ENCODE assay signal across 28 mouse cellular contexts in the genomic region with DNA sequence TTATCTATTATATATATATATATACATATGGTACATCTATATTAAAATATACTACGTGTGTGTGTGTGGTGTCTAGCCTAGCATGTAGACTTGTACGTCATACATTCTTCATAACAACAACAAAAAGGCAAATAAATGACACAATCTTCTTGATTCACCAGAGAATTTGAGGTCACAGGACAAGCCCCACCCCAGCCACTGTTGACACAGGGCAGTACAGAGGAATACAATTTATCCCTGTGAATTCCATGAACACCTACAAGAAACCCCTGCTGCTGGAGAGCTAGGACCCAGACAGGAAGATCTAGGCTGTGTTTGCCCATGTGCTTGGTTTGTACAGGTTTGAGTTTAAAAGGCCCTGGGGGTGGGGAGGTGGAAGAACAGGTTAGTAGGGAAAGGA. TPM values are rescaled to one million over a fixed set of nuclear protein-coding genes. Genes with fewer than 3 reads are reported as not detected.
DNase-seq lines count a peak whose midpoint lies in the region; ATAC-seq and TF ChIP-seq lines count a peak whose summit lies in the region.
"Had no signal": no experiment of that assay in that cellular context is flagged by ENCODE, and none has a peak within 500 bp of the region (broad histone marks: within the 10 kb centered on the region; RNA-seq: fewer than 3 reads in every experiment).

No protein-coding gene starts in this region.

- 77% methylated on average over 2 of the region's 2 CpGs for WGBS in heart, adult 2 months
- WGBS in liver, postnatal 0 days (ENCODE audit: insufficient replicate concordance): 74% methylated on average over 2 of the region's 2 CpGs
- WGBS in liver, embryonic 12.5 days (ENCODE audit: insufficient replicate concordance): 72% methylated on average over 2 of the region's 2 CpGs
- 60% methylated on average over 2 of the region's 2 CpGs for WGBS in stomach, postnatal 0 days

- no peak overlapping the region for H3K4me2 ChIP-seq in liver, postnatal 0 days (ENCODE audit: low read depth, low read length)
- no peak overlapping the region for H3K4me2 ChIP-seq in liver, embryonic 12.5 days
- no peak overlapping the region for H3K4me2 ChIP-seq in stomach, postnatal 0 days (replicated peaks; ENCODE audit: low read depth)
- H3K4me2 ChIP-seq: embryonic facial prominence, embryonic 12.5 days; heart, embryonic 15.5 days; limb, embryonic 13.5 days; midbrain, embryonic 13.5 days; stomach, embryonic 15.5 days had no signal

- DNase-seq in heart, adult 11 months: peak; percentile 22
- DNase-seq in heart, adult 2 months: no peak
- DNase-seq in liver, postnatal 0 days: no peak
- DNase-seq in stomach, postnatal 0 days (ENCODE audit: low spot score): peak; percentile 15
- DNase-seq in spleen, postnatal 10 days (ENCODE audit: low spot score in 2 of 2): no peak
- DNase-seq: adrenal gland, postnatal 10 days; cerebellum, adult 11-12 months; cerebellum, adult 9-11 months; embryo, embryonic 11 days; gastrocnemius, postnatal 10 days; kidney, adult 11 months; kidney, postnatal 25 days; right cerebral cortex, postnatal 14 days; thymus, postnatal 14 days had no signal

- TF ChIP-seq EP300 in heart, adult 2 months (IDR thresholded peaks at IDR 0.05; ENCODE audit: insufficient read depth, low read depth, low read length): no peak
- TF ChIP-seq EP300 in liver, postnatal 0 days (IDR thresholded peaks at IDR 0.05; ENCODE audit: low read depth): no peak
- no peak for TF ChIP-seq EP300 in stomach, postnatal 0 days (optimal IDR thresholded peaks at IDR 0.05)

- intact Hi-C loops in heart, adult 2 months (cut with DNase I): no loop called here

- no peaks in the 10 kb centered on the region for H3K27me3 ChIP-seq in heart, adult 2 months (ENCODE audit: control insufficient read depth, insufficient read depth, low read length)
- H3K27me3 ChIP-seq in liver, postnatal 0 days (ENCODE audit: insufficient read depth, low read length): no peaks in the 10 kb centered on the region
- no peaks in the 10 kb centered on the region for H3K27me3 ChIP-seq in liver, embryonic 12.5 days (replicated peaks)
- H3K27me3 ChIP-seq in stomach, postnatal 0 days (ENCODE audit: control insufficient read depth, insufficient read depth, low read length): no peaks in the 10 kb centered on the region
- H3K27me3 ChIP-seq: embryonic facial prominence, embryonic 12.5 days; heart, embryonic 15.5 days; midbrain, embryonic 13.5 days; Patski; stomach, embryonic 15.5 days had no signal

- no peak for TF ChIP-seq CTCF in heart, adult 2 months (IDR thresholded peaks at IDR 0.05)
- TF ChIP-seq CTCF in liver, postnatal 0 days (IDR thresholded peaks at IDR 0.05; ENCODE audit: low read depth): no peak
- TF ChIP-seq CTCF in stomach, postnatal 0 days (IDR thresholded peaks at IDR 0.05; ENCODE audit: low read depth): no peak

- no peaks in the 10 kb centered on the region for H3K36me3 ChIP-seq in heart, adult 2 months (ENCODE audit: control insufficient read depth, insufficient read depth, low read length)
- H3K36me3 ChIP-seq in liver, postnatal 0 days (replicated peaks; ENCODE audit: insufficient read depth, low read length): no peaks in the 10 kb centered on the region
- no peaks in the 10 kb centered on the region for H3K36me3 ChIP-seq in liver, embryonic 12.5 days
- H3K36me3 ChIP-seq in stomach, postnatal 0 days (ENCODE audit: control insufficient read depth, insufficient read depth, low read length): no peaks in the 10 kb centered on the region
- H3K36me3 ChIP-seq: embryonic facial prominence, embryonic 12.5 days; heart, embryonic 10.5 days; heart, embryonic 15.5 days; limb, embryonic 13.5 days; midbrain, embryonic 13.5 days; stomach, embryonic 15.5 days had no signal

- no peaks in the 10 kb centered on the region for H3K79me2 ChIP-seq in heart, adult 2 months (replicated peaks; ENCODE audit: control insufficient read depth, insufficient read depth, low read length)

- H3K4me1 ChIP-seq in heart, adult 2 months (ENCODE audit: control insufficient read depth, insufficient read depth, low read length): peaks cover 4% of the 10 kb centered on the region
- no peaks in the 10 kb centered on the region for H3K4me1 ChIP-seq in liver, postnatal 0 days (ENCODE audit: insufficient read depth)
- H3K4me1 ChIP-seq in liver, embryonic 12.5 days: no peaks in the 10 kb centered on the region
- H3K4me1 ChIP-seq in brown adipose tissue, adult 24 weeks (ENCODE audit: control insufficient read depth, insufficient read depth, insufficient read length, low read length): 0 out of 2 replicates have a peak, but pooled peaks cover 4% of the 10 kb centered on the region
- no peaks in the 10 kb centered on the region for H3K4me1 ChIP-seq in stomach, postnatal 0 days (replicated peaks; ENCODE audit: control insufficient read depth, insufficient read depth)
- H3K4me1 ChIP-seq: embryonic facial prominence, embryonic 12.5 days; heart, embryonic 10.5 days; heart, embryonic 15.5 days; limb, embryonic 13.5 days; megakaryocyte, embryonic 14.5 days; midbrain, embryonic 13.5 days; stomach, embryonic 15.5 days had no signal

- H3K27ac ChIP-seq in heart, adult 2 months: no peak overlapping the region
- H3K27ac ChIP-seq in liver, postnatal 0 days (ENCODE audit: low read depth): no peak overlapping the region; the same call in 1 of the 2 replicates
- H3K27ac ChIP-seq in liver, embryonic 12.5 days: no peak overlapping the region
- peak overlapping the region; percentile 46; the same call in 1 of the 2 replicates for H3K27ac ChIP-seq in brown adipose tissue, adult 24 weeks (replicated peaks; ENCODE audit: low read depth, low read length)
- no peak overlapping the region for H3K27ac ChIP-seq in stomach, postnatal 0 days (replicated peaks)
- H3K27ac ChIP-seq: embryonic facial prominence, embryonic 12.5 days; heart, embryonic 10.5 days; heart, embryonic 15.5 days; limb, embryonic 13.5 days; liver, embryonic 14.5 days; midbrain, embryonic 13.5 days; stomach, embryonic 15.5 days had no signal

- no peak overlapping the region for H3K9ac ChIP-seq in heart, adult 2 months (ENCODE audit: low read depth, low read length)
- H3K9ac ChIP-seq in liver, postnatal 0 days (replicated peaks): no peak overlapping the region
- no peak overlapping the region for H3K9ac ChIP-seq in liver, embryonic 12.5 days
- no peak overlapping the region for H3K9ac ChIP-seq in stomach, postnatal 0 days (ENCODE audit: low read length)
- H3K9ac ChIP-seq: embryonic facial prominence, embryonic 12.5 days; heart, embryonic 15.5 days; limb, embryonic 13.5 days; liver, embryonic 14.5 days; midbrain, embryonic 13.5 days; stomach, embryonic 15.5 days had no signal

- peak; percentile 56; the same call in 1 of the 2 replicates for ATAC-seq in liver, postnatal 0 days
- ATAC-seq in liver, embryonic 12.5 days: no peak
- peak; percentile 70 for ATAC-seq in stomach, postnatal 0 days (ENCODE audit: low FRiP score, low TSS enrichment)
- ATAC-seq: forebrain, embryonic 16.5 days; hindbrain, embryonic 16.5 days; midbrain, embryonic 13.5 days; Patski had no signal

- TF ChIP-seq POLR2A in heart, adult 2 months (IDR thresholded peaks at IDR 0.05; ENCODE audit: insufficient read depth, low read depth, low read length): no peak

- H3K4me3 ChIP-seq in heart, adult 2 months: no peak overlapping the region
- no peak overlapping the region for H3K4me3 ChIP-seq in liver, postnatal 0 days (ENCODE audit: low read depth, low read length)
- no peak overlapping the region for H3K4me3 ChIP-seq in liver, embryonic 12.5 days
- H3K4me3 ChIP-seq in brown adipose tissue, adult 24 weeks (ENCODE audit: insufficient read depth, low read depth, low read length): no peak overlapping the region
- H3K4me3 ChIP-seq in stomach, postnatal 0 days (ENCODE audit: low read depth, low read length): no peak overlapping the region
- H3K4me3 ChIP-seq: embryonic facial prominence, embryonic 12.5 days; heart, embryonic 10.5 days; heart, embryonic 15.5 days; limb, embryonic 13.5 days; megakaryocyte, embryonic 14.5 days; midbrain, embryonic 13.5 days; stomach, embryonic 15.5 days had no signal

- no peaks in the 10 kb centered on the region for H3K9me3 ChIP-seq in liver, postnatal 0 days (ENCODE audit: low read length)
- no peaks in the 10 kb centered on the region for H3K9me3 ChIP-seq in liver, embryonic 12.5 days (replicated peaks)
- H3K9me3 ChIP-seq in stomach, postnatal 0 days (ENCODE audit: control insufficient read depth, low read length): no peaks in the 10 kb centered on the region
- H3K9me3 ChIP-seq: embryonic facial prominence, embryonic 12.5 days; heart, embryonic 10.5 days; heart, embryonic 15.5 days; limb, embryonic 13.5 days; midbrain, embryonic 13.5 days; stomach, embryonic 15.5 days had no signal

RNA-seq across cellular contexts. Expression of gene Shtn1, which starts 9.2 kb away (rescaled TPM):
- total RNA-seq in heart, adult 2 months (2021): 1 to 10 TPM; 2.3 to 2.4 TPM
- polyA plus RNA-seq in heart, adult 2 months (2012; rRNA removed): 0.90 and 1.3 TPM in 2 replicates
- polyA plus RNA-seq in liver, postnatal 0 days (2015; fragmentation: Nextera tagmentation; extraction: Ambion mirVana): 2.5 and 2.9 TPM in 2 replicates
- 0.47 and 0.57 TPM in 2 replicates for polyA plus RNA-seq in liver, embryonic 12.5 days (2016; fragmentation: Nextera tagmentation; extraction: Ambion mirVana)
- polyA plus RNA-seq in brown adipose tissue, adult 24 weeks (2012; ENCODE audit: insufficient read depth, insufficient read length, missing spikeins): 19.4 and 34.7 TPM in 2 replicates
- 13.4 and 14.6 TPM in 2 replicates for polyA plus RNA-seq in stomach, postnatal 0 days (2015; fragmentation: Nextera tagmentation; extraction: Ambion mirVana)
- total RNA-seq: MEL had no signal

Comparison
In these comparisons a context has a peak if more than half of its experiments do, and no peak if none do; other contexts are left out.
1. DNase-seq: peak in heart, adult 11 months (single experiment) and stomach, postnatal 0 days (single experiment); none in heart, adult 2 months (0 of 2), liver, postnatal 0 days (single experiment) and spleen, postnatal 10 days (0 of 2).